Mouse (Mus musculus): ENCODE results near the gene Ankrd45.
A peak's percentile ranks its signal among the peaks of the same experiment; 100 is the strongest.
"Not testable (repeated sequence)": the region's sequence is repeated elsewhere in the genome, so short reads cannot be mapped to it uniquely, and the experiment has no call there.

Ankrd45 gene

GRCm38 (mm10) chr1:161185431-161185830, 42.9 kb downstream of the Ankrd45 start:
- DNase-seq (ENCODE audit: low read depth, low spot score), result no peak

DNA sequence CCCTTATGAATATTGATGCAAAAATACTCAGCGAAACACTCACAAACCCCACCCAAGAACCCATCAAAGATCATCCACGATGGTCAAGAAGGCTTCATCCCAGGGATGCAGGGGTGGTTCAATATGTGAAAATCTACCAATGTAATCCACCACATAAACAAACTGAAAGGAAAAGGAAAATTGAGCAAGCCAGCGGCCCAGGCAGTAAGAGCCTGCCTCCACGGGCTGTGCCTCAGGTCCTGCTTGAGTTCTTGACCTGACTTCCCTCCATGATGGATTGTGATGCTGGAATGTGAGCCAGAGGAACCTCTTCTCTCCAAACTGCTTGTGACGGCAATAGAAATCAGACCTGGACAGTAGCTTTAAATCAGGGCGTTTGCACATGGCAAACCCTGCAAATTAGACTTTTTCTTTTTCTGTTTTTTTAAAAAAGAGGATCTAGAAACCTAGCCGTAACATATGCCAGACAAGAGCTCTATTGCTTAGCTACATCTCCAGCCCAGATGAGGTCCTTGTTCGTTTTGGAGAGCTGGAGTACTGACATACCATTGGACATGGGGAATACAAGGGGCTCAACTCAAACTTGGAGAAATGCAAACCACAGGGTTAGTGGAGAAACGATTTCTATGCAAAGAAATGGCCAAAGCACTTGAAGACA, 47.9 kb downstream of the Ankrd45 start:
- DNase-seq (ENCODE audit: low read depth, low spot score), result no peak

DNA sequence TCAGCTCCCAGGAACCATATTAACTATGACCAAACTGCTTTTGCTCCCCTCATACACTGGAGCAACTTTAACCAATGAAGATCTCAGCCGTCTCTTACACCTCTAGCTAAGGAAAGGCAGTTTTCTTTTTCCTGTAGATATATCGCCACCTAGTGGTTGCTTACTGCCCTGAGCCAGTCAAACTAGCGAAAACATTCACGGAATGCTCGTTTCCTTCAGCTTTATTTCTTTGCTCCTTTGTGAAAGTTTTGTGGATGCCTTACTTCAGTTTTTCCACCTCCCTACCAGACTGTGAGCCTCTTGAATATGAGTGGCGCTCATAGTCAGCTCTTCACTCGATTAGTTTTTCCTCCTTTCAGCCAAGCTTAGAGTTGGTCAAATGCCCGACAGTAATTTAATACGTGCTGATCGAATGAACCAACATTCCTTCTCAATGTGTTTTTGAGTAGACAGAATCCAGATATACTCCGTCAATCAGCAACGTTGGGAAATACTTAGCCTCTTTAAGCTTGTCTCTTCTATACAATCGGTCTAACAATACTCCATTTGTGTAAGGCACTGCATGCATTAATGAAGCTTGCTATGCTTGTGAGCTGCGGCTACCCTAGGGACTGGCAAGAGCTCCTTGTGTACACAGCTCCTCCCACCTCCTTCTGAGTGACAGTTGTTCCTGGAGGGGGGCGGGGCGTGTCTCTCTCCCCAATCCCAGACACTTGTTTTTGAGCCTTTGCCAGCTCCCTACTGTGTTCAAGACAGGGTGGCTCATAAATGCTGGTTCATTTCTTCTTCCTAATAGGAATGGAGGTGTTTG, 53.3 kb downstream of the Ankrd45 start:
- DNase-seq (ENCODE audit: low read depth, low spot score), result peak; percentile 93

DNA sequence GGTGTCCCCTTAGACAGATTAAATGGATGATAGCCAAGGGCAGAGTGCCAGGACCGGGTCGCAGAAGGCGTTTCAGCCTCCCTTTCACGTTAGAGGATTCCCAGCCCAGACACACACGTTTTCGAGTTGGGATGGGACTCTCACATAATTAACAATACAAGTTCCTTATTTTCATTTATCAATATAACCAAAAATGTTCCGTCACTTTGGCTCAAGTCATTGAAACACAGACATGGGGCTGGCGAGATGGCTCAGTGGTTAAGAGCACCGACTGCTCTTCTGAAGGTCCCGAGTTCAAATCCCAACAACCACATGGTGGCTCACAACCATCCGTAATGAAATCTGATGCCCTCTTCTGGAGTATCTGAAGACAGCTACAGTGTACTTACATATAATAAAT, 53.9 kb downstream of the Ankrd45 start:
- not testable (repeated sequence) for DNase-seq (ENCODE audit: low read depth, low spot score)

DNA sequence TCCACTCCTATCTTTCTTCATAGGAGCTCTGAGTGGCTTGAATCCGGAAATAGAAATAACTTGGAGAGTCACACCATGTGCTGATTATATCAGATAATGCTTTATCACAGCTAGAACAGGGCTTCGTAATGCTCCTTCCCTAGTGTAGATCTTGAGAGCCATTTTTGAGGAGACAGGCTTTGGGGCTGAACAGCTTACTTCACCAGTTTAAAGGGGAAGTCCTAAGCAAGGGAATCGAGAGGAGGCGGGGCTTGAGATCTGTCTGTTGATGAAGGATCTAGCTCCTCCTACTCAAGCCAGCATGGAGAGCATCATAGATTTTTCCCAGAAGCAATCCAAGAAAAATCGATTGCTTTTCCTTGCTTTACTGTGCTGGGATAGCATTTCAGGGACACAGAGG, 57.4 kb downstream of the Ankrd45 start:
- DNase-seq (ENCODE audit: low read depth, low spot score), result no peak

GRCm38 (mm10) chr1:161214465-161214864, 72.0 kb downstream of the Ankrd45 start:
- DNase-seq (ENCODE audit: low read depth, low spot score), result peak; percentile 79

DNA sequence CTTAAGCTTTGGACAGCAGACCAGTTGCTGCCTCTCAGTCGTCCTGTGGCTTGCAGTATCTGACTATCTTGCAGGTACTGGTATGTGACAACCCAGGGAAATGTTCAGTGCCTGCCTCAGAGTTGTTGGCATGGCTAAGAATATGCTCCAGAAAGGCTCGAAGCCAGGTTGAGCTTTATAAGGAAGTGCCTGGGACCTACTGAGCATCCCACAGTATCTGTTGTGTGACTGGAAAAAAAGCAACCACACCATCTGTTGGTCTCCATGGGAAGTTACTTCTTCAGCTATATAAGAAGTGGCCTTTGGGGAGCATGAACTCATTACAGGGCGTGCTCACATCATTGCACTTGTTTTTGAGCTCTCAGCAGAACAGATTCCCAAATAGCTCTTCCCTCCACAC, 77.3 kb downstream of the Ankrd45 start:
- DNase-seq (ENCODE audit: low read depth, low spot score), result no peak
